Mouse (Mus musculus) E14TG2a.4 (cell line): ENCODE results near the gene Prss8.
"Not testable (repeated sequence)": the region's sequence is repeated elsewhere in the genome, so short reads cannot be mapped to it uniquely, and the experiment has no call there.

ENCODE experiments used
- H3K27me3 ChIP-seq: 2 replicates; pipeline ENCODE4 v1.6.1; 2014; ENCODE audit warnings: low read length, control low read depth; ENCODE audit not compliant: insufficient read depth
- H3K36me3 ChIP-seq: 2 replicates; pipeline ENCODE4 v1.6.1; 2014; ENCODE audit warnings: low read length, control low read depth; ENCODE audit not compliant: insufficient read depth
- H3K4me1 ChIP-seq: replicated peaks from 2 replicates; pipeline ENCODE4 v1.6.1; 2014; ENCODE audit warnings: low read depth, low read length, control low read depth
- H3K4me3 ChIP-seq: replicated peaks from 2 replicates; pipeline ENCODE4 v1.5.1; 2014; ENCODE audit warnings: mild to moderate bottlenecking, low read length
- H3K9me3 ChIP-seq: 2 replicates; pipeline ENCODE4 v1.6.1; 2014; ENCODE audit warnings: low read length, control low read depth
- CTCF ChIP-seq: conservative IDR thresholded peaks from 2 replicates; pipeline ENCODE4 v1.5.1; 2014; ENCODE audit warnings: low read length
- NANOG ChIP-seq: IDR thresholded peaks from 2 replicates; pipeline ENCODE4 v1.6.1; 2014; ENCODE audit warnings: borderline replicate concordance, low read length, mixed read lengths
- POU5F1 ChIP-seq: IDR thresholded peaks from 2 replicates; pipeline ENCODE4 v1.6.1; 2014; ENCODE audit warnings: low read length, borderline replicate concordance

Prss8 gene

GRCm38 (mm10) chr7:127952864-127953581 is 23.1 kb upstream of the Prss8 start:
- peak overlapping the region; percentile 66 for H3K4me3 ChIP-seq
- H3K4me1 ChIP-seq, result peaks cover 15% of the 10 kb centered on the region
- TF ChIP-seq CTCF (no peak), POU5F1 (no peak), NANOG (no peak)

GRCm38 (mm10) chr7:127946470-127947023 is 16.6 kb upstream of the Prss8 start, which contains the start of gene Prss36:
Gene Prss36 (minus strand): TSS chr7:127946725.
- no peak for TF ChIP-seq POU5F1
- no peak for TF ChIP-seq CTCF
- no peak for TF ChIP-seq NANOG
- Histone ChIP-seq H3K36me3 (no peaks in the 10 kb centered on the region), H3K27me3 (peaks cover 43% of the 10 kb centered on the region), H3K4me3 (no peak within 1 kb of the TSS), H3K4me1 (peaks cover 31% of the 10 kb centered on the region), H3K9me3 (no peaks in the 10 kb centered on the region)

More at GRCm38 (mm10) chr7:127952864-127953581, 23.1 kb upstream of the Prss8 start:
- Histone ChIP-seq H3K36me3 (no peaks in the 10 kb centered on the region), H3K27me3 (no peaks in the 10 kb centered on the region), H3K9me3 (no peaks in the 10 kb centered on the region)

GRCm38 (mm10) chr7:127944614-127945013 is 14.7 kb upstream of the Prss8 start:
- Histone ChIP-seq H3K36me3 (no peaks in the 10 kb centered on the region), H3K4me3 (peak overlapping the region; percentile 75), H3K9me3 (no peaks in the 10 kb centered on the region), H3K4me1 (peaks cover 31% of the 10 kb centered on the region), H3K27me3 (peaks cover 46% of the 10 kb centered on the region)
- TF ChIP-seq POU5F1 (no peak), NANOG (no peak), CTCF (no peak)

- Histone ChIP-seq H3K27me3 (peaks cover 46% of the 10 kb centered on the region), H3K4me1 (peaks cover 30% of the 10 kb centered on the region)
- not testable (repeated sequence) for H3K9me3 ChIP-seq, H3K4me3 ChIP-seq, H3K36me3 ChIP-seq
- TF ChIP-seq CTCF, result peak; percentile 20; the same call in 1 of the 2 replicates
Observed at GRCm38 (mm10) chr7:127942097-127942496, 12.2 kb upstream of the Prss8 start.

- H3K4me1 ChIP-seq, result peaks cover 49% of the 10 kb centered on the region
- no peaks in the 10 kb centered on the region for H3K36me3 ChIP-seq
- H3K9me3 ChIP-seq, result no peaks in the 10 kb centered on the region
- peak overlapping the region; percentile 94 for H3K4me3 ChIP-seq
- 0 out of 2 replicates have a peak, but pooled peaks cover 3% of the 10 kb centered on the region for H3K27me3 ChIP-seq
- TF ChIP-seq CTCF (no peak), POU5F1 (no peak), NANOG (no peak)
Observed at GRCm38 (mm10) chr7:127936216-127936884, 6.4 kb upstream of the Prss8 start.

- TF ChIP-seq NANOG, result no peak
- TF ChIP-seq POU5F1, result no peak
- TF ChIP-seq CTCF, result no peak
- Histone ChIP-seq H3K36me3 (no peaks in the 10 kb centered on the region), H3K4me1 (peaks cover 55% of the 10 kb centered on the region), H3K4me3 (peak overlapping the region; percentile 94), H3K9me3 (no peaks in the 10 kb centered on the region), H3K27me3 (no peaks in the 10 kb centered on the region)
Observed at GRCm38 (mm10) chr7:127935748-127936159, 5.8 kb upstream of the Prss8 start.

GRCm38 (mm10) chr7:127935028-127935722 is 5.3 kb upstream of the Prss8 start:
- peak; percentile 65 for TF ChIP-seq CTCF
- no peak for TF ChIP-seq POU5F1
- Histone ChIP-seq H3K27me3 (no peaks in the 10 kb centered on the region), H3K4me1 (peaks cover 61% of the 10 kb centered on the region), H3K4me3 (peak overlapping the region; percentile 94), H3K9me3 (no peaks in the 10 kb centered on the region), H3K36me3 (no peaks in the 10 kb centered on the region)

- Histone ChIP-seq H3K4me3 (peak overlapping the region; percentile 94), H3K9me3 (no peaks in the 10 kb centered on the region), H3K36me3 (no peaks in the 10 kb centered on the region), H3K4me1 (peaks cover 72% of the 10 kb centered on the region), H3K27me3 (peaks cover 2% of the 10 kb centered on the region; the same call in 1 of the 2 replicates)
- TF ChIP-seq POU5F1, result no peak
- TF ChIP-seq CTCF, result no peak
- TF ChIP-seq NANOG, result no peak
Observed at GRCm38 (mm10) chr7:127934075-127934474, 4.2 kb upstream of the Prss8 start.
